17 mouse cellular contexts compared by ENCODE assay signal in the genomic region with DNA sequence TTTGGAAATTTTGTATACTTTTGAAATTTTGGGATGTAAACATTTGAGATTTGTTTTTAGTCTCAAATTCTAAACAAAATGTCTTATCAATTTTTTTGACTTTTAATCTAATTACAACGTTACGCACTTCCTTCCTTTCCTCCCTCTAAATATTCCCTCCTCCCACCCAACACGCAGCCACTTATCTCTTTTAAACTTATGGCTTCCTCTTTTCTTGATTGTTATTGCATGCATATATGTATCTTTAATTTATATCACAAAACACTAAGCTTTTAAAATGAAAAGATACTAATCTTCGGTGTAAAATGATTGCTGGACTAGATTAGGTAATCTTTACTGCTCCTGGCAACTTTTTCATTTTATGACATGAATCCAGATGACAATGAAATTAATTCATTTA.
"Had no signal": no experiment of that assay in that cellular context is flagged by ENCODE, and none has a peak within 500 bp of the region (broad histone marks: within the 10 kb centered on the region; RNA-seq: fewer than 3 reads in every experiment).

No protein-coding gene starts in this region.

- H3K9ac ChIP-seq: neural tube, embryonic 12.5 days; neural tube, embryonic 13.5 days; neural tube, embryonic 15.5 days; stomach, embryonic 15.5 days had no signal

- H3K9me3 ChIP-seq: neural tube, embryonic 12.5 days; neural tube, embryonic 13.5 days; neural tube, embryonic 15.5 days; stomach, embryonic 15.5 days had no signal

- DNase-seq: retina, postnatal 1 day; right cerebral cortex, adult 18-20 months; right cerebral cortex, postnatal 14 days; right cerebral cortex, postnatal 25 days; right cerebral cortex, postnatal 4 days; spleen, adult 18-20 months; thymus, adult 18-20 months; thymus, adult 2 months; thymus, postnatal 14 days; thymus, postnatal 25 days; thymus, postnatal 36 days; thymus, postnatal 4 days had no signal

- H3K27ac ChIP-seq: neural tube, embryonic 12.5 days; neural tube, embryonic 13.5 days; neural tube, embryonic 15.5 days; stomach, embryonic 15.5 days; stomach, postnatal 0 days had no signal

- H3K4me1 ChIP-seq: neural tube, embryonic 12.5 days; neural tube, embryonic 13.5 days; neural tube, embryonic 15.5 days; stomach, embryonic 15.5 days had no signal

- H3K36me3 ChIP-seq: neural tube, embryonic 12.5 days; neural tube, embryonic 13.5 days; neural tube, embryonic 15.5 days; stomach, embryonic 15.5 days had no signal

- H3K4me3 ChIP-seq: neural tube, embryonic 12.5 days; neural tube, embryonic 13.5 days; neural tube, embryonic 15.5 days; stomach, embryonic 15.5 days had no signal

- H3K27me3 ChIP-seq: neural tube, embryonic 12.5 days; neural tube, embryonic 13.5 days; neural tube, embryonic 15.5 days; stomach, embryonic 15.5 days had no signal
